Mouse (Mus musculus) hindbrain, embryonic 15.5 days (tissue): ENCODE data around the gene Ormdl2. TPM values are rescaled to one million over a fixed set of nuclear protein-coding genes. Genes with fewer than 3 reads are reported as not detected.

Source experiments
- ATAC-seq: fragments of 200-750 bp; cut with Nextera tagmentation; 2 replicates; pipeline ENCODE4 v1.8.0; 2017; ENCODE audit warnings: low read depth, moderate number of reproducible peaks, moderate TSS enrichment; ENCODE audit not compliant: low FRiP score
- H3K27ac ChIP-seq: fragments of 300-500 bp; sonication (generic); replicated peaks from 2 replicates; pipeline ENCODE4 v1.5.1; 2015; ENCODE audit warnings: mild to moderate bottlenecking, inconsistent platforms
- H3K27me3 ChIP-seq: fragments of 300-500 bp; sonication (generic); 2 replicates; pipeline ENCODE4 v1.6.1; 2015; ENCODE audit warnings: control low read depth, inconsistent platforms
- H3K36me3 ChIP-seq: fragments of 300-500 bp; sonication (generic); 2 replicates; pipeline ENCODE4 v1.6.1; 2015; ENCODE audit warnings: control low read depth, inconsistent platforms
- H3K4me1 ChIP-seq: fragments of 300-500 bp; sonication (generic); replicated peaks from 2 replicates; pipeline ENCODE4 v1.6.1; 2015; ENCODE audit warnings: control low read depth, inconsistent platforms
- H3K4me2 ChIP-seq: fragments of 300-500 bp; sonication (generic); 2 replicates; pipeline ENCODE4 v1.6.1; 2015; ENCODE audit warnings: moderate library complexity, mild to moderate bottlenecking, inconsistent platforms
- H3K4me3 ChIP-seq: fragments of 300-500 bp; sonication (generic); 2 replicates; pipeline ENCODE4 v1.5.1; 2015; ENCODE audit warnings: mild to moderate bottlenecking, inconsistent platforms
- H3K9ac ChIP-seq: fragments of 300-500 bp; sonication (generic); 2 replicates; pipeline ENCODE4 v1.6.1; 2015; ENCODE audit warnings: inconsistent platforms
- H3K9me3 ChIP-seq: fragments of 300-500 bp; sonication (generic); 2 replicates; pipeline ENCODE4 v1.6.1; 2016; ENCODE audit warnings: control low read depth, inconsistent platforms
- WGBS: fragments of 180-500 bp; shearing (Covaris S2); methylation state at CpG from one replicate; pipeline ENCODE4 v1.1.7; 2015; 5-methylcytosine and 5-hydroxymethylcytosine counted together
- polyA plus RNA-seq: library from polyadenylated mRNA; unstranded; fragments of >200 nt; fragmentation: Nextera tagmentation; extraction: Ambion mirVana; gene quantifications from 2 replicates; pipeline ENCODE4 v1.2.1, GENCODE M21; 2015

Gene Ormdl2
- polyA plus RNA-seq, 1 experiment from 2014 or later: 28.8 TPM

- H3K27me3 ChIP-seq: no peaks in the 10 kb centered on the region
- H3K9me3 ChIP-seq: no peaks in the 10 kb centered on the region
- no peak overlapping the region for H3K9ac ChIP-seq
- no peaks in the 10 kb centered on the region for H3K4me1 ChIP-seq
- no peak overlapping the region for H3K4me2 ChIP-seq
- ATAC-seq: no peak
- no peaks in the 10 kb centered on the region for H3K36me3 ChIP-seq
- H3K4me3 ChIP-seq: no peak overlapping the region
- WGBS: 85% methylated on average over 2 of the region's 2 CpGs
- no peak overlapping the region for H3K27ac ChIP-seq
Measured at GRCm38 (mm10) chr10:128772895-128773294, 48.5 kb downstream of the Ormdl2 start.

Other genes with a start within 250 kb of the Ormdl2 start
- 1.2 and 2.1 TPM in 2 replicates for gene Erbb3, start 232.0 kb downstream of the Ormdl2 start, polyA plus RNA-seq
- 359 and 409 TPM in 2 replicates for gene Rps26, start 194.9 kb downstream of the Ormdl2 start, polyA plus RNA-seq
- 15.1 and 18.3 TPM in 2 replicates for gene Ikzf4, start 175.7 kb downstream of the Ormdl2 start, polyA plus RNA-seq
- gene Suox, start 147.6 kb downstream of the Ormdl2 start, polyA plus RNA-seq: 14.5 TPM in 2 replicates
- 113 and 121 TPM in 2 replicates for gene Rab5b, start 125.4 kb downstream of the Ormdl2 start, polyA plus RNA-seq
- 0.62 and 1.1 TPM in 2 replicates for gene Pmel, start 117.5 kb downstream of the Ormdl2 start, polyA plus RNA-seq
- gene Cdk2, start 116.6 kb downstream of the Ormdl2 start, polyA plus RNA-seq: 22.4 and 23.5 TPM in 2 replicates
- 7.7 and 8.9 TPM in 2 replicates for gene Dgka, start 76.8 kb downstream of the Ormdl2 start, polyA plus RNA-seq
- gene Pym1, start 73.8 kb downstream of the Ormdl2 start, polyA plus RNA-seq: 44.5 and 47.0 TPM in 2 replicates
- gene Mmp19, start 30.7 kb downstream of the Ormdl2 start, polyA plus RNA-seq: 0.73 and 0.98 TPM in 2 replicates
- 50.5 and 51.9 TPM in 2 replicates for gene Dnajc14, start 17.6 kb downstream of the Ormdl2 start, polyA plus RNA-seq
- 17.0 and 19.9 TPM in 2 replicates for gene Tmem198b, start 17.3 kb downstream of the Ormdl2 start, polyA plus RNA-seq
- gene Sarnp, start 4.3 kb downstream of the Ormdl2 start, polyA plus RNA-seq: 146 and 151 TPM in 2 replicates
- gene Gdf11, start 70.1 kb upstream of the Ormdl2 start, polyA plus RNA-seq: 8.6 and 8.9 TPM in 2 replicates
- gene Cd63, start 79.3 kb upstream of the Ormdl2 start, polyA plus RNA-seq: 262 and 274 TPM in 2 replicates
- 20.9 and 22.1 TPM in 2 replicates for gene Rdh5, start 101.2 kb upstream of the Ormdl2 start, polyA plus RNA-seq
- gene Bloc1s1, start 102.4 kb upstream of the Ormdl2 start, polyA plus RNA-seq: 266 and 268 TPM in 2 replicates
- gene Itga7, start 112.2 kb upstream of the Ormdl2 start, polyA plus RNA-seq: 8.9 TPM in 2 replicates
- not detected in 2 replicates for gene Mettl7b, start 139.3 kb upstream of the Ormdl2 start, polyA plus RNA-seq
- not detected in 2 replicates for gene Olfr9, start 167.8 kb upstream of the Ormdl2 start, polyA plus RNA-seq
- not detected in 2 replicates for gene Olfr763, start 189.1 kb upstream of the Ormdl2 start, polyA plus RNA-seq
- not detected in 2 replicates for gene Olfr764-ps1, start 218.3 kb upstream of the Ormdl2 start, polyA plus RNA-seq
- gene Olfr765, start 228.4 kb upstream of the Ormdl2 start, polyA plus RNA-seq: not detected in 2 replicates
- gene Olfr766-ps1, start 247.3 kb upstream of the Ormdl2 start, polyA plus RNA-seq: not detected in 2 replicates